Mouse (Mus musculus): ENCODE data around the gene Tmem9b. TPM values are rescaled to one million over a fixed set of nuclear protein-coding genes. Genes with fewer than 3 reads are reported as not detected.

Tmem9b gene
- total RNA-seq, 2 experiments from 2014 or later, result 87.6 to 95.3 TPM

GRCm38 (mm10) chr7:109694576-109695338 lies 57.9 kb downstream of the Tmem9b start:
- no peak for DNase-seq (ENCODE audit: low spot score in 2 of 2)
- intact Hi-C loops (cut with DNase I), result no loop called here

- no peak for DNase-seq (ENCODE audit: low spot score in 2 of 2)
- intact Hi-C loops (cut with DNase I), result no loop called here
These were observed 61.7 kb downstream of the Tmem9b start for GRCm38 (mm10) chr7:109690961-109691360.

- intact Hi-C loops (cut with DNase I), result no loop called here
- DNase-seq (ENCODE audit: low spot score in 2 of 2), result no peak
These were observed 62.6 kb downstream of the Tmem9b start for GRCm38 (mm10) chr7:109690101-109690500.

GRCm38 (mm10) chr7:109686585-109687128 lies 66.0 kb downstream of the Tmem9b start:
- DNase-seq (ENCODE audit: low spot score in 2 of 2), result no peak
- intact Hi-C loops (cut with DNase I), result no loop called here

Other genes starting within 250 kb of the Tmem9b start
- gene Trim66, start 244.7 kb downstream of the Tmem9b start, total RNA-seq (2021), result 10 to 100 TPM; 18.0 to 19.4 TPM
- 100 to 1,000 TPM; 130 to 132 TPM for gene Rpl27a, start 233.7 kb downstream of the Tmem9b start, total RNA-seq (2021)
- gene St5, start 49.3 kb downstream of the Tmem9b start, total RNA-seq (2021), result 10 to 100 TPM; 12.8 to 23.4 TPM
- 1 to 10 TPM; 5.2 to 5.7 TPM for gene Akip1, start 49.2 kb downstream of the Tmem9b start, total RNA-seq (2021)
- not detected for gene BC051019, start 29.0 kb downstream of the Tmem9b start, total RNA-seq (2021)
- gene Ascl3, start 21.1 kb downstream of the Tmem9b start, total RNA-seq (2021), result not detected
- gene Nrip3, start 29.1 kb upstream of the Tmem9b start, total RNA-seq (2021), result 10 to 100 TPM; 83.4 to 98.3 TPM
- 1 to 10 TPM in 1 of 2 experiments, under 1 TPM in 1; 0.94 to 1.2 TPM for gene Scube2, start 112.8 kb upstream of the Tmem9b start, total RNA-seq (2021)
- 100 to 1,000 TPM; 228 to 243 TPM for gene Dennd5a, start 207.6 kb upstream of the Tmem9b start, total RNA-seq (2021)
- 10 to 100 TPM; 51.4 to 56.6 TPM for gene Tmem41b, start 234.1 kb upstream of the Tmem9b start, total RNA-seq (2021)